Mouse (Mus musculus) myocyte (in vitro differentiated cells): ENCODE data around the gene Kif1b. TPM values are rescaled to one million over a fixed set of nuclear protein-coding genes. Genes with fewer than 3 reads are reported as not detected.

Experiments used
- H3K27me3 ChIP-seq: one replicate; pipeline ENCODE4 v1.6.1; 2011; ENCODE audit not compliant: control insufficient read depth, insufficient read depth, insufficient read length
- H3K36me3 ChIP-seq: one replicate; pipeline ENCODE4 v1.6.1; 2011; ENCODE audit not compliant: control insufficient read depth, insufficient read depth
- H3K4me2 ChIP-seq: one replicate; pipeline ENCODE4 v1.6.1; 2011; ENCODE audit warnings: low read depth, control low read depth
- H3K4me3 ChIP-seq: one replicate; pipeline ENCODE4 v1.5.1; 2011; ENCODE audit warnings: mild to moderate bottlenecking, control low read depth, moderate library complexity
- H3K79me2 ChIP-seq: one replicate; pipeline ENCODE4 v1.6.1; 2011; ENCODE audit not compliant: control insufficient read depth, insufficient read depth
- H3ac ChIP-seq: one replicate; pipeline ENCODE4 v1.6.1; 2011; ENCODE audit not compliant: control insufficient read depth, insufficient read length
- CEBPB ChIP-seq: IDR thresholded peaks from 2 replicates; pipeline ENCODE4 v1.6.1; 2011; ENCODE audit warnings: mild to moderate bottlenecking, moderate library complexity; ENCODE audit not compliant: poor library complexity, insufficient read depth, severe bottlenecking
- E2F4 ChIP-seq: IDR thresholded peaks from one replicate; pipeline ENCODE4 v1.6.1; 2011; ENCODE audit warnings: mild to moderate bottlenecking, control low read depth, moderate library complexity; ENCODE audit not compliant: insufficient read depth
- MAX ChIP-seq: IDR thresholded peaks from one replicate; pipeline ENCODE4 v1.6.1; 2011; ENCODE audit warnings: low read depth, mild to moderate bottlenecking, control low read depth
- MYOD1 ChIP-seq, 3 experiments: IDR thresholded peaks; one replicate each; pipeline ENCODE4 v1.6.1; 2011; ENCODE audit warnings: control low read depth in 2 of 3, low read depth in 2 of 3, mild to moderate bottlenecking in 2 of 3, moderate library complexity in 1 of 3; ENCODE audit not compliant: insufficient read length in 2 of 3, control insufficient read depth in 1 of 3
- MYOG ChIP-seq, 3 experiments: IDR thresholded peaks; one replicate each; pipeline ENCODE4 v1.6.1; 2011; ENCODE audit warnings: control low read depth in 2 of 3, low read depth in 2 of 3, mild to moderate bottlenecking in 2 of 3; ENCODE audit not compliant: insufficient read length in 2 of 3, control insufficient read depth in 1 of 3, insufficient read depth in 1 of 3
- POLR2A ChIP-seq: IDR thresholded peaks from one replicate; pipeline ENCODE4 v1.6.1; 2011; ENCODE audit warnings: low read depth, mild to moderate bottlenecking, control low read depth, moderate library complexity; ENCODE audit not compliant: insufficient read length
- POLR2AphosphoS2 ChIP-seq: IDR thresholded peaks from one replicate; pipeline ENCODE4 v1.6.1; 2011; ENCODE audit warnings: low read depth, control low read depth; ENCODE audit not compliant: insufficient read length
- REST ChIP-seq: IDR thresholded peaks from one replicate; pipeline ENCODE4 v1.6.1; 2011; ENCODE audit warnings: mild to moderate bottlenecking, control low read depth, moderate library complexity; ENCODE audit not compliant: insufficient read depth, insufficient read length
- SRF ChIP-seq: IDR thresholded peaks from one replicate; pipeline ENCODE4 v1.6.1; 2011; ENCODE audit warnings: low read depth; ENCODE audit not compliant: control insufficient read depth, insufficient read length
- TCF12 ChIP-seq: IDR thresholded peaks from one replicate; pipeline ENCODE4 v1.6.1; 2011; ENCODE audit warnings: mild to moderate bottlenecking, control low read depth; ENCODE audit not compliant: poor library complexity, insufficient read depth, severe bottlenecking
- TCF3 ChIP-seq: IDR thresholded peaks from one replicate; pipeline ENCODE4 v1.6.1; 2011; ENCODE audit warnings: low read depth, control low read depth; ENCODE audit not compliant: insufficient read length
- USF1 ChIP-seq: IDR thresholded peaks from one replicate; pipeline ENCODE4 v1.6.1; 2011; ENCODE audit warnings: low read depth, mild to moderate bottlenecking, control low read depth, moderate library complexity
- polyA plus RNA-seq: library from polyadenylated mRNA; unstranded; fragments of >200 nt; fragmentation: generic; extraction: Trizol; gene quantifications from one replicate; pipeline ENCODE4 v1.2.1, GENCODE M21; 2012; ENCODE audit warnings: missing spikeins

The Kif1b gene
- polyA plus RNA-seq, 1 experiment, result 26.7 TPM

GRCm38 (mm10) chr4:149264895-149265294 lies 42.6 kb downstream of the Kif1b start:
- Histone ChIP-seq H3K4me3 (no peak overlapping the region), H3K27me3 (no peaks in the 10 kb centered on the region), H3K36me3 (peaks cover 41% of the 10 kb centered on the region), H3K4me2 (no peak overlapping the region), H3ac (no peak overlapping the region), H3K79me2 (no peaks in the 10 kb centered on the region)
- no peak for TF ChIP-seq E2F4
- no peak for TF ChIP-seq TCF3
- TF ChIP-seq POLR2A, result no peak
- no peak for TF ChIP-seq REST
- no peak for TF ChIP-seq TCF12
- TF ChIP-seq CEBPB, result no peak
- no peak for TF ChIP-seq MYOD1 (IDR thresholded peaks at IDR 0.05; ENCODE audit: control insufficient read depth in 1 of 3, insufficient read length in 2 of 3, low read depth in 2 of 3)
- no peak for TF ChIP-seq MYOG (IDR thresholded peaks at IDR 0.05; ENCODE audit: control insufficient read depth in 1 of 3, insufficient read depth in 1 of 3, insufficient read length in 2 of 3, low read depth in 2 of 3)
- no peak for TF ChIP-seq SRF
- TF ChIP-seq USF1, result no peak

- Histone ChIP-seq H3K4me2 (no peak overlapping the region), H3K36me3 (peaks cover 50% of the 10 kb centered on the region), H3ac (no peak overlapping the region), H3K4me3 (no peak overlapping the region), H3K27me3 (no peaks in the 10 kb centered on the region), H3K79me2 (no peaks in the 10 kb centered on the region)
- TF ChIP-seq TCF3, result no peak
- no peak for TF ChIP-seq POLR2AphosphoS2
- TF ChIP-seq CEBPB, result no peak
- no peak for TF ChIP-seq TCF12
- no peak for TF ChIP-seq USF1
- TF ChIP-seq MYOG (IDR thresholded peaks at IDR 0.05; ENCODE audit: control insufficient read depth in 1 of 3, insufficient read depth in 1 of 3, insufficient read length in 2 of 3, low read depth in 2 of 3), result no peak
- TF ChIP-seq SRF, result no peak
Measured at GRCm38 (mm10) chr4:149263218-149263617, 44.3 kb downstream of the Kif1b start.

GRCm38 (mm10) chr4:149261466-149261865 lies 46.0 kb downstream of the Kif1b start:
- no peak overlapping the region for H3K4me3 ChIP-seq
- no peak for TF ChIP-seq CEBPB
- peaks cover 45% of the 10 kb centered on the region for H3K36me3 ChIP-seq
- no peak overlapping the region for H3ac ChIP-seq
- H3K27me3 ChIP-seq, result no peaks in the 10 kb centered on the region
- no peak overlapping the region for H3K4me2 ChIP-seq
- no peaks in the 10 kb centered on the region for H3K79me2 ChIP-seq

GRCm38 (mm10) chr4:149260911-149261310 lies 46.6 kb downstream of the Kif1b start:
- H3K27me3 ChIP-seq, result no peaks in the 10 kb centered on the region
- no peaks in the 10 kb centered on the region for H3K79me2 ChIP-seq
- no peak overlapping the region for H3ac ChIP-seq
- no peak overlapping the region for H3K4me2 ChIP-seq
- peaks cover 39% of the 10 kb centered on the region for H3K36me3 ChIP-seq
- TF ChIP-seq REST (no peak), POLR2A (no peak), SRF (no peak), POLR2AphosphoS2 (no peak), TCF3 (no peak), CEBPB (no peak), MAX (no peak), USF1 (no peak), MYOD1 (IDR thresholded peaks at IDR 0.05; ENCODE audit: control insufficient read depth in 1 of 3, insufficient read length in 2 of 3, low read depth in 2 of 3) (no peak), E2F4 (no peak), TCF12 (no peak), MYOG (IDR thresholded peaks at IDR 0.05; ENCODE audit: control insufficient read depth in 1 of 3, insufficient read depth in 1 of 3, insufficient read length in 2 of 3, low read depth in 2 of 3) (no peak)
- no peak overlapping the region for H3K4me3 ChIP-seq

GRCm38 (mm10) chr4:149259391-149260094 lies 48.0 kb downstream of the Kif1b start:
- peaks cover 30% of the 10 kb centered on the region for H3K36me3 ChIP-seq
- no peaks in the 10 kb centered on the region for H3K79me2 ChIP-seq
- TF ChIP-seq USF1 (no peak), TCF12 (no peak), REST (no peak), POLR2A (no peak), MAX (no peak)
- H3ac ChIP-seq, result no peak overlapping the region
- no peak overlapping the region for H3K4me2 ChIP-seq
- H3K4me3 ChIP-seq, result no peak overlapping the region
- H3K27me3 ChIP-seq, result no peaks in the 10 kb centered on the region
